Mouse (Mus musculus): ENCODE results near the gene Vcp. TPM values are rescaled to one million over a fixed set of nuclear protein-coding genes. Genes with fewer than 3 reads are reported as not detected.
A peak's percentile ranks its signal among the peaks of the same experiment; 100 is the strongest.

The Vcp gene
- total and polyA plus RNA-seq, 3 experiments = 127 to 254 (median 238) TPM

DNA sequence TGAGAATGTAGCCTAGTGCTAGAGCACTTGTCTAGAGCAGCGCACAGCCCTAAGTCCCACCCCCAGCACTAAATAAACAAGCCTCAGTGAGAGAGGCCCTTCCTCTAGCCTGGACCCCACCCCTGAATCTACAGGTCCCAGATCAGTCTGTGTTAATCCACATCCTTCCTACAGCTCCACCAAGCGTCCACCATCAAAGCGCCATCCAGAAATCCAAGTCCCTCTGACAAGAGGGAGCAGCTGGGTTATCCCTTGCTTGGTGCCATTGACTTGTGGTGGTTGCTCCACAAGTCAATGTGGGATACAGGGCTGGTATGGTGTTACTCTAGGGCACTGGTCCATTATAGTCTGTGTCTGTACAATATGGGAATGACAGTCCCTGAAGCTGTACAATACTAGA is 45.1 kb downstream of the Vcp start:
- peak overlapping the region; percentile 6; the same call in 1 of the 2 replicates for H3K4me3 ChIP-seq
- peak overlapping the region; percentile 99 for H3K27ac ChIP-seq
- no peak overlapping the region for H3K9ac ChIP-seq (ENCODE audit: low read depth, low read length)
- intact Hi-C loops (cut with DNase I) = no loop called here
- TF ChIP-seq CTCF (IDR thresholded peaks at IDR 0.05) (peak; percentile 22; the same call in 1 of the 2 replicates), EP300 (IDR thresholded peaks at IDR 0.05; ENCODE audit: insufficient read depth, low read depth, low read length) (no peak), POLR2A (IDR thresholded peaks at IDR 0.05; ENCODE audit: insufficient read depth, low read depth, low read length) (no peak)
- no peaks in the 10 kb centered on the region for H3K79me2 ChIP-seq (replicated peaks; ENCODE audit: control insufficient read depth, insufficient read depth, low read length)
- H3K27me3 ChIP-seq (ENCODE audit: control insufficient read depth, insufficient read depth, low read length) = no peaks in the 10 kb centered on the region
- peaks cover 7% of the 10 kb centered on the region for H3K4me1 ChIP-seq (ENCODE audit: control insufficient read depth, insufficient read depth, low read length)
- 76% methylated on average over 3 of the region's 3 CpGs for WGBS
- H3K36me3 ChIP-seq (ENCODE audit: control insufficient read depth, insufficient read depth, low read length) = no peaks in the 10 kb centered on the region
- DNase-seq = no peak

DNA sequence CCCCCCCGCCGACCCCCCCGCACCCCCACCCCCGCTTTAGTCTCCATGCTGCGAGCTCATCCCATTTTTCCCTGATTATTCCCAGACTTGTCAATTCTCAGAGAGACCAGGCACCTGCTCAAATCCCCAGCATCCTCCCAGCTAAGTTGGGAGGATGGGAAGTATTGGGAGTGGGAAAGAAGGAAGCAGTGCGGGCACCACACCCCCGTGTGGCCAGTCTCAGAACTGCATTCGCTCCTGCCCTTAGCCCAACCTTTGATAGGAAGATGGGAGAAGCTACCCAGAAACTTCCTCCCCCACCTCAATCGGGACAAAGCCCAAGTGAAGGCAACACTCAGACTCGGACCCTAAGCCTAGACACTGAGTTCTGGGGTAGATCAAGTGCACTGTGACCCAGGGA is 46.0 kb downstream of the Vcp start:
- TF ChIP-seq EP300 (IDR thresholded peaks at IDR 0.05; ENCODE audit: insufficient read depth, low read depth, low read length) = peak; percentile 52
- peak; percentile 93 for TF ChIP-seq CTCF (IDR thresholded peaks at IDR 0.05)
- no peak for TF ChIP-seq POLR2A (IDR thresholded peaks at IDR 0.05; ENCODE audit: insufficient read depth, low read depth, low read length)
- H3K36me3 ChIP-seq (ENCODE audit: control insufficient read depth, insufficient read depth, low read length) = no peaks in the 10 kb centered on the region
- peaks cover 5% of the 10 kb centered on the region for H3K4me1 ChIP-seq (ENCODE audit: control insufficient read depth, insufficient read depth, low read length)
- H3K79me2 ChIP-seq (replicated peaks; ENCODE audit: control insufficient read depth, insufficient read depth, low read length) = no peaks in the 10 kb centered on the region
- intact Hi-C loops (cut with DNase I) = no loop called here
- DNase-seq = peak; percentile 77 to 86
- H3K4me3 ChIP-seq = peak overlapping the region; percentile 30
- 14% methylated on average over 10 of the region's 10 CpGs for WGBS
- H3K9ac ChIP-seq (ENCODE audit: low read depth, low read length) = peak overlapping the region; percentile 68
- peak overlapping the region; percentile 99 for H3K27ac ChIP-seq
- no peaks in the 10 kb centered on the region for H3K27me3 ChIP-seq (ENCODE audit: control insufficient read depth, insufficient read depth, low read length)

DNA sequence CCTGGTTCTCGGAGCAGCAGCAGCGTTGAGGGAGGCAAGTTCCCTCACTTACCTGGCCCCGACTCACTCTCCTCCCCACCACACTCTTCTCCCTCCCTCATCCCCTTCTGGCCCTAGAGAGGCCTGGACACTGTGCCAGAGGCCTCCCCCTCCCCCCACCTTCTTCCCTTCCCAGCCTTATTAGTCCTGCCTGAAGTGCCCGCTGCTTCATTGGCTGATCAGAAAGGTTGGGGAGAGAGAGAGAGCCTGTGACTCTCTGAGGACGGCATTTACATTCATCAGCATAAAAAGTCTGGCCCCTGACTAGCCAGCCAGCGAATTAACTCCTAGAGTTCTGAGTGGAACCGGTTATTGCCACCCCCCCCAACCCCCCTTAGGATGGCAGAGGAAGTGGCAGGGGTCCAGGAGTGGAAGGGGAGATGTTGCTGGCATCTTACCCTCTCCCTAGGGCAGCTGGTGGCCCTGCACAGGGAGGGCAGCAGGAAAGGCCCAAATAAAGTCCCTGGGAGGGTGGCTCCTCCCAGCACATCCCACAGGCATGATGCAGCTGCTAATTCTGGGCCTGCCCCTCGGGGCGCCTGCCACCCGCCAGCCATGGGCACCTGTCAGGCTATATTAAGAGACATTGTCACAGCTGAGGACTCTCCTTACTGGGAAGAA is 46.7 kb downstream of the Vcp start:
- 32% methylated on average over 10 of the region's 10 CpGs for WGBS
- Histone ChIP-seq H3K9ac (ENCODE audit: low read depth, low read length) (peak overlapping the region; percentile 72), H3K4me3 (peak overlapping the region; percentile 32), H3K79me2 (replicated peaks; ENCODE audit: control insufficient read depth, insufficient read depth, low read length) (no peaks in the 10 kb centered on the region), H3K27ac (peak overlapping the region; percentile 99), H3K4me1 (ENCODE audit: control insufficient read depth, insufficient read depth, low read length) (peaks cover 7% of the 10 kb centered on the region), H3K27me3 (ENCODE audit: control insufficient read depth, insufficient read depth, low read length) (no peaks in the 10 kb centered on the region), H3K36me3 (ENCODE audit: control insufficient read depth, insufficient read depth, low read length) (no peaks in the 10 kb centered on the region)
- intact Hi-C loops (cut with DNase I) = no loop called here
- DNase-seq = peak; percentile 70 to 86
- TF ChIP-seq POLR2A (IDR thresholded peaks at IDR 0.05; ENCODE audit: insufficient read depth, low read depth, low read length) (peak; percentile 87), CTCF (IDR thresholded peaks at IDR 0.05) (no peak), EP300 (IDR thresholded peaks at IDR 0.05; ENCODE audit: insufficient read depth, low read depth, low read length) (peak; percentile 55)

DNA sequence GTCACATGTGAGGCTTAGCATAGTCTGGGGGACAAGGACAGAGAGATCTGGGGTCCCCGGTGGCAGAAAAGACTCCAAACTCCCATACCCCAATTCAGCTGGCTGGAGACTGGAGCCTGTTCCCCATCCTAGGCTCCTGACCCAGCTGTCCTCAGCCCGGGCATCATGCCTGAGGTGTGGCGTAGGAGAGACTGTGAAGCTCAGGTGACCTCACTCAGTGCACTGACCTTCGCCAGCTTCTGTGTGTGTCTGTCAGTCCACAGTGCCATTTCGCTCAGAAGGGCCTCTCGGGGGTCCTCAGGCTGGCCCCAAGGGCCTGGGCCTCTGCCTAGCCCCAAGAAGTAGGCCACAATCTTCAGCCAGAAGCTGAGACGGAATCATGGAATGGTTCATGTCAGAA is 47.7 kb downstream of the Vcp start:
- H3K27ac ChIP-seq = peak overlapping the region; percentile 99
- peak; percentile 66 to 77 for DNase-seq
- peak overlapping the region; percentile 32; the same call in 1 of the 2 replicates for H3K4me3 ChIP-seq
- no peaks in the 10 kb centered on the region for H3K27me3 ChIP-seq (ENCODE audit: control insufficient read depth, insufficient read depth, low read length)
- peak overlapping the region; percentile 72 for H3K9ac ChIP-seq (ENCODE audit: low read depth, low read length)
- intact Hi-C loops (cut with DNase I) = no loop called here
- TF ChIP-seq EP300 (IDR thresholded peaks at IDR 0.05; ENCODE audit: insufficient read depth, low read depth, low read length) (0 out of 2 replicates have a peak, but pooled peaks have one; percentile 53), POLR2A (IDR thresholded peaks at IDR 0.05; ENCODE audit: insufficient read depth, low read depth, low read length) (peak; percentile 78), CTCF (IDR thresholded peaks at IDR 0.05) (no peak)
- 65% methylated on average over 7 of the region's 7 CpGs for WGBS
- H3K36me3 ChIP-seq (ENCODE audit: control insufficient read depth, insufficient read depth, low read length) = no peaks in the 10 kb centered on the region
- H3K79me2 ChIP-seq (replicated peaks; ENCODE audit: control insufficient read depth, insufficient read depth, low read length) = no peaks in the 10 kb centered on the region
- peaks cover 7% of the 10 kb centered on the region for H3K4me1 ChIP-seq (ENCODE audit: control insufficient read depth, insufficient read depth, low read length)

DNA sequence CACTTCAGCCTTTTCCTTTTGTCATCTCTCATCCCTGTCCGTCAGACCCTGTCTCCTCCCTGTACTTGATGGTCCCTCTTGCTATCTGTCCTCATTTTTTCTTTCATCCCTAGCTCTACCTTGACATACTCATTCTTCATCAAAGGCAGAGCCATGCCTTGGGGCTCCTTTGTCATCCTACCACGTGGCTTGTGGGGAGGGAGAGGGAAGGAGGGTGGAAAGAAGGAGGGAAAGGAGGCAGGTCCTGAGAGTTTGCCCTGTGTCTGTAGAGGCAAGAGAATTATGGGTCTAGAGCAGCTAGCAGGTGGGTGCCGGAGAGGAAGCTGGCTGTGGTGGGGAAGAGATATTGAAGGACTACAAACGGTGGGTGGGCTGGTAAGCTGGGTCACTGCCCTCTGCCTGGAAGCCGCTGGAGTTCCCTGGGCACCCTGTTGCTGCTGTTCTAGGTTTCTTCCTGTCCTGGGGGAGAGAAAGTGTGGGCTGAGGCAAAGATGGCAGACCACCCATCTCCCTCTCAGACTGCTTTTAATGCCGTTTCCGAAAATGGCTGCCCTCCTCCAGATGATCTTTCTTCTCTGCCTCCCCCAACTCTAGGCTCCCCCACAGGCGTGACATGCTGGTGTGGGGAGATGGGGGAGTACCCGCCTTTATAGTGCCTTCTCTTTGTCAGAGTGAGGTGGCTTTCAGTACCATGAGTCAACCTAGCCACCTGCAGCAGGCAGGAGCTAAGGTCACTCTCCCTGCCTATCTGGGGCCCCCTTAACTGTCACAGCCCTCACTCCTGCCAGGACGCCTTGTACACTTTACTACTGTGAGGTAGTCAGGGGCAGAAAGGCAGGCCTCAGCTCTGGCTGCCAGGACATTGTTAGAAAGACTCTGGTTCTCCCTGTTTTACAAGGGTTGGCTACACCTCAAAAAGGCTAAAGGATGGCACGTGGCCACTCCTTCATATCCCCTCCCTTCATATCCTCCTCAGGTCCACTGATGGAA is 48.8 kb downstream of the Vcp start:
- H3K27ac ChIP-seq = peak overlapping the region; percentile 99

More for the DNA sequence above, 48.8 kb downstream of the Vcp start:
- H3K79me2 ChIP-seq (replicated peaks; ENCODE audit: control insufficient read depth, insufficient read depth, low read length) = no peaks in the 10 kb centered on the region
- H3K27me3 ChIP-seq (ENCODE audit: control insufficient read depth, insufficient read depth, low read length) = no peaks in the 10 kb centered on the region
- TF ChIP-seq CTCF (IDR thresholded peaks at IDR 0.05) (no peak), POLR2A (IDR thresholded peaks at IDR 0.05; ENCODE audit: insufficient read depth, low read depth, low read length) (no peak; the same call in 1 of the 2 replicates), EP300 (IDR thresholded peaks at IDR 0.05; ENCODE audit: insufficient read depth, low read depth, low read length) (no peak)
- no peaks in the 10 kb centered on the region for H3K36me3 ChIP-seq (ENCODE audit: control insufficient read depth, insufficient read depth, low read length)
- peak in 1 of 2 experiments; percentile 36 for DNase-seq
- 49% methylated on average over 11 of the region's 11 CpGs for WGBS
- no peak overlapping the region; the same call in 1 of the 2 replicates for H3K4me3 ChIP-seq
- intact Hi-C loops (cut with DNase I) = no loop called here
- peaks cover 7% of the 10 kb centered on the region for H3K4me1 ChIP-seq (ENCODE audit: control insufficient read depth, insufficient read depth, low read length)
- peak overlapping the region; percentile 42 for H3K9ac ChIP-seq (ENCODE audit: low read depth, low read length)

Data from heart, adult 2 months (tissue).